Mouse (Mus musculus) forebrain, embryonic 16.5 days (tissue): Measurements from ENCODE around the gene Atrnl1. TPM values are rescaled to one million over a fixed set of nuclear protein-coding genes. Genes with fewer than 3 reads are reported as not detected.

ENCODE experiments used
- ATAC-seq: fragments of 200-750 bp; cut with Nextera tagmentation; 2 replicates; pipeline ENCODE4 v1.8.0; 2017; ENCODE audit warnings: mild to moderate bottlenecking, moderate library complexity
- H3K27ac ChIP-seq: fragments of 300-500 bp; sonication (generic); 2 replicates; pipeline ENCODE4 v1.5.1; 2014; ENCODE audit warnings: low read length, control low read depth
- H3K27me3 ChIP-seq: fragments of 300-500 bp; sonication (generic); replicated peaks from 2 replicates; pipeline ENCODE4 v1.6.1; 2014; ENCODE audit warnings: low read length; ENCODE audit not compliant: control insufficient read depth, insufficient read depth
- H3K36me3 ChIP-seq: fragments of 300-500 bp; sonication (generic); 2 replicates; pipeline ENCODE4 v1.6.1; 2014; ENCODE audit not compliant: control insufficient read depth, insufficient read depth
- H3K4me1 ChIP-seq: fragments of 300-500 bp; sonication (generic); replicated peaks from 2 replicates; pipeline ENCODE4 v1.6.1; 2014; ENCODE audit warnings: low read length; ENCODE audit not compliant: control insufficient read depth, insufficient read depth
- H3K4me2 ChIP-seq: fragments of 300-500 bp; sonication (generic); 2 replicates; pipeline ENCODE4 v1.6.1; 2014; ENCODE audit warnings: mild to moderate bottlenecking, low read length, control low read depth
- H3K4me3 ChIP-seq: fragments of 300-500 bp; sonication (generic); replicated peaks from 2 replicates; pipeline ENCODE4 v1.5.1; 2014; ENCODE audit warnings: mild to moderate bottlenecking, low read length, control low read depth
- H3K9ac ChIP-seq: fragments of 300-500 bp; sonication (generic); replicated peaks from 2 replicates; pipeline ENCODE4 v1.6.1; 2014; ENCODE audit warnings: low read depth, low read length, control low read depth
- H3K9me3 ChIP-seq: fragments of 300-500 bp; sonication (generic); 2 replicates; pipeline ENCODE4 v1.6.1; 2016; ENCODE audit warnings: low read length; ENCODE audit not compliant: control insufficient read depth
- WGBS: fragments of 180-500 bp; shearing (Covaris S2); extraction: QIAGEN DNeasy Blood & Tissue Kit; methylation state at CpG from one replicate; pipeline ENCODE4 v1.1.7; 2014; 5-methylcytosine and 5-hydroxymethylcytosine counted together
- polyA plus RNA-seq: library from polyadenylated mRNA; unstranded; fragments of >200 nt; fragmentation: Nextera tagmentation; extraction: Ambion mirVana; gene quantifications from 2 replicates; pipeline ENCODE4 v1.2.1, GENCODE M21; 2015

Atrnl1 gene
- polyA plus RNA-seq, 1 experiment from 2014 or later = 8.3 TPM

GRCm38 (mm10) chr19:57927566-57928523 lies 317.0 kb downstream of the Atrnl1 start:
- no peak overlapping the region for H3K27ac ChIP-seq
- no peaks in the 10 kb centered on the region for H3K9me3 ChIP-seq
- H3K4me3 ChIP-seq = no peak overlapping the region
- H3K27me3 ChIP-seq = no peaks in the 10 kb centered on the region
- H3K4me2 ChIP-seq = peak overlapping the region; percentile 39
- WGBS = 41% methylated on average over 11 of the region's 11 CpGs
- peaks cover 12% of the 10 kb centered on the region for H3K4me1 ChIP-seq
- ATAC-seq = peak; percentile 54; the same call in 1 of the 2 replicates
- no peak overlapping the region for H3K9ac ChIP-seq
- H3K36me3 ChIP-seq = no peaks in the 10 kb centered on the region

GRCm38 (mm10) chr19:57931626-57932025 lies 320.8 kb downstream of the Atrnl1 start:
- no peak overlapping the region for H3K9ac ChIP-seq
- H3K4me2 ChIP-seq = no peak overlapping the region
- no peak for ATAC-seq
- no peaks in the 10 kb centered on the region for H3K9me3 ChIP-seq
- H3K36me3 ChIP-seq = no peaks in the 10 kb centered on the region
- no peaks in the 10 kb centered on the region for H3K27me3 ChIP-seq
- 78% methylated on average over 4 of the region's 4 CpGs for WGBS
- H3K4me1 ChIP-seq = peaks cover 11% of the 10 kb centered on the region
- H3K27ac ChIP-seq = no peak overlapping the region
- H3K4me3 ChIP-seq = no peak overlapping the region

- H3K27me3 ChIP-seq = no peaks in the 10 kb centered on the region
- no peaks in the 10 kb centered on the region for H3K36me3 ChIP-seq
- H3K27ac ChIP-seq = no peak overlapping the region
- 97% methylated on average over 3 of the region's 3 CpGs for WGBS
- H3K4me2 ChIP-seq = no peak overlapping the region
- H3K4me3 ChIP-seq = no peak overlapping the region
- peaks cover 7% of the 10 kb centered on the region for H3K4me1 ChIP-seq
- no peak overlapping the region for H3K9ac ChIP-seq
- H3K9me3 ChIP-seq = no peaks in the 10 kb centered on the region
- ATAC-seq = no peak
Measured at GRCm38 (mm10) chr19:57936865-57937264, 326.0 kb downstream of the Atrnl1 start.

GRCm38 (mm10) chr19:57939166-57939565 lies 328.3 kb downstream of the Atrnl1 start:
- H3K4me1 ChIP-seq = peaks cover 7% of the 10 kb centered on the region
- no peak for ATAC-seq
- no peaks in the 10 kb centered on the region for H3K9me3 ChIP-seq
- no peaks in the 10 kb centered on the region for H3K27me3 ChIP-seq
- H3K27ac ChIP-seq = no peak overlapping the region
- H3K4me3 ChIP-seq = no peak overlapping the region
- H3K4me2 ChIP-seq = no peak overlapping the region
- H3K9ac ChIP-seq = no peak overlapping the region
- no peaks in the 10 kb centered on the region for H3K36me3 ChIP-seq
- 40% methylated on average over 1 of the region's 1 CpGs for WGBS

GRCm38 (mm10) chr19:57941529-57941928 lies 330.7 kb downstream of the Atrnl1 start:
- Histone ChIP-seq H3K27ac (peak overlapping the region; percentile 53; the same call in 1 of the 2 replicates), H3K27me3 (no peaks in the 10 kb centered on the region), H3K4me3 (no peak overlapping the region), H3K9me3 (no peaks in the 10 kb centered on the region), H3K9ac (no peak overlapping the region), H3K4me1 (peaks cover 7% of the 10 kb centered on the region), H3K4me2 (no peak overlapping the region), H3K36me3 (no peaks in the 10 kb centered on the region)
- WGBS = 29% methylated on average over 8 of the region's 8 CpGs
- ATAC-seq = peak; percentile 92

- H3K9ac ChIP-seq = no peak overlapping the region
- no peak for ATAC-seq
- WGBS = 86% methylated on average over 14 of the region's 14 CpGs
- no peaks in the 10 kb centered on the region for H3K36me3 ChIP-seq
- H3K4me2 ChIP-seq = no peak overlapping the region
- no peaks in the 10 kb centered on the region for H3K9me3 ChIP-seq
- no peaks in the 10 kb centered on the region for H3K27me3 ChIP-seq
- H3K27ac ChIP-seq = no peak overlapping the region
- no peak overlapping the region for H3K4me3 ChIP-seq
- peaks cover 7% of the 10 kb centered on the region for H3K4me1 ChIP-seq
Measured at GRCm38 (mm10) chr19:57942281-57942680, 331.4 kb downstream of the Atrnl1 start.

GRCm38 (mm10) chr19:57943308-57943707 lies 332.5 kb downstream of the Atrnl1 start:
- 49% methylated on average over 2 of the region's 2 CpGs for WGBS
- ATAC-seq = no peak

GRCm38 (mm10) chr19:57944680-57945079 lies 333.8 kb downstream of the Atrnl1 start:
- no peak for ATAC-seq
- WGBS = 85% methylated on average over 6 of the region's 6 CpGs
- H3K4me2 ChIP-seq = no peak overlapping the region
- no peak overlapping the region for H3K9ac ChIP-seq
- no peak overlapping the region for H3K27ac ChIP-seq
- H3K9me3 ChIP-seq = no peaks in the 10 kb centered on the region
- no peaks in the 10 kb centered on the region for H3K36me3 ChIP-seq
- peaks cover 7% of the 10 kb centered on the region for H3K4me1 ChIP-seq
- H3K27me3 ChIP-seq = no peaks in the 10 kb centered on the region
- no peak overlapping the region for H3K4me3 ChIP-seq

More at GRCm38 (mm10) chr19:57943308-57943707, 332.5 kb downstream of the Atrnl1 start:
- no peaks in the 10 kb centered on the region for H3K36me3 ChIP-seq
- H3K27me3 ChIP-seq = no peaks in the 10 kb centered on the region
- no peak overlapping the region for H3K27ac ChIP-seq
- peaks cover 7% of the 10 kb centered on the region for H3K4me1 ChIP-seq
- no peak overlapping the region for H3K4me2 ChIP-seq
- no peak overlapping the region for H3K4me3 ChIP-seq
- no peaks in the 10 kb centered on the region for H3K9me3 ChIP-seq
- H3K9ac ChIP-seq = no peak overlapping the region

GRCm38 (mm10) chr19:57945626-57946250 lies 334.9 kb downstream of the Atrnl1 start:
- ATAC-seq = no peak
- Histone ChIP-seq H3K36me3 (no peaks in the 10 kb centered on the region), H3K27me3 (no peaks in the 10 kb centered on the region), H3K4me2 (no peak overlapping the region), H3K4me1 (peaks cover 7% of the 10 kb centered on the region), H3K9ac (no peak overlapping the region), H3K4me3 (no peak overlapping the region), H3K27ac (no peak overlapping the region), H3K9me3 (no peaks in the 10 kb centered on the region)
- 97% methylated on average over 4 of the region's 4 CpGs for WGBS
